Mouse (Mus musculus) neural tube, embryonic 10.5 days (tissue): ENCODE results near the gene Mgst2.

Experiments used
- DNase-seq: peaks from one replicate; pipeline ENCODE4 v3.0.0-alpha.2; 2017; ENCODE audit warnings: low spot score; ENCODE audit errors: extremely low spot score

Mgst2 gene

DNA sequence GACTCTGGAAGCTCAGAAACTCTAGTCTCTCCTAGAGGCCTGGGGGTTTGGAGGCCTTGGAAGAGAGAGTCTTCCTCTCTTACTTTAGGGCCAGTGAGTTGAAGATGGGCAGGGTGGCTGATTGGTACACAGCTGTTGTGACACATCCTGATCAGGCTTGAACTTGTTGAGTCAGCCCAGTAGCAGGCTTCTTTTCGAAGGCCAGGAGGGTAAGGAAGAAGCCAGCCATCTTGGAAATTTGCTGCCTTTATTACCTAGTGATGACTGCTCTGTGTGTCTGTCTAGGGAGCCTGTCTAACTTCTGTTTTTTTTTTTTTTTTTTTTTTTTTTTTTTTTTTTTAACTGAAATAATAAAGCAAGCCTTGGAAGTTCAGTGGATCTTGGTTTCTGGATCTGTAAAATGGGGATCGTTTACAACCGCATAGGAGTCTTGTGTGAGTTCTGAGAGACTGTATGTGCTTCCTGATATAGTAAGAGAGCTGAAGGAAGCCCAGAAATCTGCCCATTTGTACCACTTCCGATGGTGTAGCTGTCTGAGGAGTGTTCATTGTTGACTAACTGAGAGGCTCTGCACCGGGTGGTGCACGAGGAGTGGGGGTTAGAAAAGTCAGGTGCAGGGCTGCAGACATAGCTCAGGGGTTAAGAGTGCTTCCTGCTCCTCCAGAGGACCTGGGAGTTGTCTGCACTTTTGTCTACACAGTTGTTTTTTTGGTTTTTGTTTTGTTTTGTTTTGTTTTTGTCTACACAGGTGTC is 5.7 kb upstream of the Mgst2 start:
- no peak for DNase-seq

DNA sequence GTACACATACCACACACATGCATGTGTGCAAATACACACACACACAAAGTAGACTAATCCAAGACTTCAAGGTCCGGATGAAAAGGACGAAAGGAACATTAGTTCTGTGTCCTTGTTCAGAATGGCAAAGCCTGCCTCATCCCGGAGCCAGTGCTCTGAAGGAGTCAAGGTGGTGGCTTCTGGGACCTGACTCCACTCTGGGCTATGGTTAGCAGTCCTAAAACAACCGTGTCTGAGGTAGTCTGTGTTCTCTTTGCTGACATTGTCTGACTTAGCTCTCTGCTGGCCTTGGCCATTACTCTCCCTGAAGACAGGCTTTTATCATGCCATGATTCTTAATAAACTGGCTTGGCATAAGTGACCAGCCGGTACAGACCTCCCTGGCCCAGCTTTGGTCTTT is 745 bp upstream of the Mgst2 start:
- no peak for DNase-seq

DNA sequence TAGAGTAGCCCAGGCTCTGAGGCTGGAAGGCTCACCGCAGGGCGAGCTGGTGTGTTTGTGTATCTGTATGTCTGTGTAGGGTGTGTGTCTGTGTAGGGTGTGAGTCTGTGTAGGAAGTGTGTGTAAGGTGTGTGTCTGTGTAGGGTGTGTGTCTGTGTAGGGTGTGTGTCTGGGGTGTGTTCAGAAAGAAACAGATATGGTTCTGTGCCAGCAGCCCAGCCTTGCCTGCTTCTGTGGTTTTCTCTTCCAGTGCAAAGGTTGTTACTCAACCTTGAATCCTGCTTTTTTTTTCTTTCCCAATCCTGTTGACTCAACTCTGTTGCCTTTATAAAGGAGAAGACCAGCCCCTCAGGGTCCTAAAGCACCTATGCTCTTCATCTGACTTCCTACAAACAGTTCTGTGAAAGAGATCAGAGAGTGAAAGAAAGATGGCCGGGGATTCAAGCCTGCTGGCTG is 689 bp downstream of the Mgst2 start:
- no peak for DNase-seq

DNA sequence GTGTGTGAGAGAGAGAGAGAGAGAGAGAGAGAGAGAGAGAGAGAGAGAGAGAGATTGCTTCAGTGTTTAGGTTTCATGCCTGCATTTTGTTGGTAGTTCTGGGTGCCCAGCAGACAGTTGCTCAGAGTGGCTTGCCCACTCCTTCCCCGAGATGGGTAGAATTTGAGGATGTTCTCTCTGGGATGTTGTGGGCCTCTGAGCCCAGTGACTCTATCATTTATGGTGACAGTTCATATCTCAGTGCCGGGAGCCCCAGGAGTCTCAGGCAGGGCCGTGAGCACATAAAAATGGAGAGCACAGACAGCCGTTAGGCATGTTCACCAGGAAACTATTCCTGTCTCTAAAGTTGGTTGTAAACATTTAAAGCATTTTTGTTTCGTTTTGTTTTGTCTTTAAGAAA is 1.2 kb downstream of the Mgst2 start:
- DNase-seq, result no peak

DNA sequence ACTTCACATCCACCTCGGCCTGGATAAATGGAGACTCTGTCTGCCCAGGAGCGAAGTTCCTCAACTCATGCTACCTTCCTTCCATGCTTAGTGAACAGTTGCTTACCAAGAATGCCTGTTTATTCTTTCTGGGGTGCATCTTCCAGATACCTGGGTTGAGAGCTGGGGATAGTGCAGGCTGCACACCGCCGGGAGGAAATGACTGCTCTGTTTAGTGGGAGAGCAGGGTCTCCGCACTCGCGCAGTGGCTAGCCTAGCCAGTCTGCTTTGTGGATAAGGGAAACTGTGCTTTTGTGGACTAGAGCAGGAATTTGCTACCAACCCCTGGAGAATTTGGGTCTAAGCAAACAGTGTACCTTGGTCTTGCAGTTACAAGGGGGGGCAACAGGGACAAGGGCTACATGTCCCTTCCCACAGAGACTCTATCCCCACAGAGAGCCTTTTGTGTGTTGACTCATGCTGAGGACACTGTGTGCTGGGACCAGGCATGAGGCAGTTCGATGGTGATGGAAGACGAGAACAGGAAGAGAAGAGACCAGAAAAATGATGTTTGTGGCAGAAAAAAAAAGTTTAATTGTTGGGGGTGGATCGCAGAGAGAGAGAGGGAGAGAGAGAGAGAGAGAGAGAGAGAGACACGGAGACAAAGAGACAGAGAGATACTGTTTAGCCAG is 1.9 kb downstream of the Mgst2 start:
- DNase-seq, result no peak

DNA sequence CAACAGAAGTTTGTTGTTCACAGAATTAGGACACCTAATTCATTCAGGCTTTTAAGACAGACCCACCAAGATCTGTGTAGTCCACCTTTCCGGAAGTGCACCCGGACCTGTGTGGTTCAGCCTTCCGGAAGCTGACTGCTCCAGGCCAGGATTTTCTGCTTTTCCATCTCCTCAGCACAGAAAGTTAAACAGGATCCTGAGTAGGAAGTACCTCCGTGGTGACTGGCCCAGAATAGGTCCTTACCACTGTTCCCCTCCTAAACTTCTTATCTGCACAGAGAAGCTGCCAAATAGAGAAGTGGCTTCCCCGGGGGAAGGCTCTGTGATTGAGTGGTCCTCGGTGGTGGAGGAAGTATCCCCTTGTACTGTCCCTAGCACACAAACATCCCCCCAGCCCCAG is 2.4 kb downstream of the Mgst2 start:
- DNase-seq, result no peak

DNA sequence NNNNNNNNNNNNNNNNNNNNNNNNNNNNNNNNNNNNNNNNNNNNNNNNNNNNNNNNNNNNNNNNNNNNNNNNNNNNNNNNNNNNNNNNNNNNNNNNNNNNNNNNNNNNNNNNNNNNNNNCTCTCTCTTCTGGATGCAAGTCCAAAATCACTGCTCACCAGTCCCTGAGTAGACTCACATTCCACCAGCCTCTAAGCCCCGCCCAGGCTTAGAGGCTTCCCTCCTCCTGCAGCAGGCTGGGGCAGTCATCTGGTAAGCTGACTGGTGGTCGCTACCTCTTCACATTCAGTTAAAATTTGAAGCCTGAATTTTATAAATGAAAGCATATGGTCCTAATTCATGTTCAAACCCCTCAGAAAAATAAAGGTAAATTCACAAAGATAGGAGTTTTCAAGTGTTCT is 8.4 kb downstream of the Mgst2 start:
- no peak for DNase-seq

DNA sequence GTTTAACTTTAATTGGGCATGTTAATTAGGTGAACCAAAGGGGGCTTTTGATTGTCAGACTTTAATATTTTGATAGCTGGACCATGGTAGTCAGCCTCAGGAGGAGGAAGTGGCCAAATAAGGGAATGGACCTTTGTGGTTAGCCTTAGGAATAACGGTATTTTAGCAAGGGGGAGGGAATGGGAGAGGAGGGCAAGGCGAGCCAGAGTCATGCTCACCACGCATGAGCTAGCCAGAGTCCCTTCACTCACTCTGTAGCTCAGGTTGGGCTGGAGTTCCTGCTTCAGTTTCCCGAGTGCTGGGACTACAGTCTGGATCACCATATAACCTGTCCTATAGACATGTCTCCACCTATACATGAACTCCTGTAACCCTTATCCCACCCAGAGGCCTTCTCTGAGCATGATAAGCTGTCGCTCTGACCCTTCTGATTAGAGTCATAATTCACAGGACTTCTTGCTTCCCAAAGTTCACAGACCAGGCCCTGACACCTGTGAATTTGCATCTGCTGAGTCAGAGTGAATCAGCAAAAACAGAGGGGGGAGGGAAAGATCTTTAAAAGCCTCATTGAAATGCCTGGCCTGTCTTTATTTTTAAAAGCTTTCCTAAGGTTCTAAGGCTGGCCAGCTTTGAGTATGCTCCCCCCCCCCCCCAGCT is 10.4 kb downstream of the Mgst2 start:
- DNase-seq, result no peak

DNA sequence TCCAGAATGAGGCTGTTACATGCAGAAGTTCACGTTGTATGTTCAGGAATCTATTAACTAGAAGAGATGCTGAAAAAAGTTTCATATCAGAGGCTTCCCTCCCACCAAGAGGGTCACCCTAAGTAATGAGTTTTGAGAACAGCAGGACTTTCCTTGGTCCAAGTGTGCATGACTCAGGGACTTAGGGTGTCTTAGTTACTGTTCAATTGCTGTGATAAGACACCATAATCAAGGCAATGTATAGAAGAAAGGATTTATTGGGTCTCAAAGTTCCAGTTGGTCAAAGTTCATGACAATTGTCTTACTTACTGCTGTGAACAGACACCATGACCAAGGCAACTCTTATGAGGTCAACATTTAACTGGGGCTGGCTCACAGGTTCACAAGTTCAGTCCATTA is 10.9 kb downstream of the Mgst2 start:
- DNase-seq, result no peak

DNA sequence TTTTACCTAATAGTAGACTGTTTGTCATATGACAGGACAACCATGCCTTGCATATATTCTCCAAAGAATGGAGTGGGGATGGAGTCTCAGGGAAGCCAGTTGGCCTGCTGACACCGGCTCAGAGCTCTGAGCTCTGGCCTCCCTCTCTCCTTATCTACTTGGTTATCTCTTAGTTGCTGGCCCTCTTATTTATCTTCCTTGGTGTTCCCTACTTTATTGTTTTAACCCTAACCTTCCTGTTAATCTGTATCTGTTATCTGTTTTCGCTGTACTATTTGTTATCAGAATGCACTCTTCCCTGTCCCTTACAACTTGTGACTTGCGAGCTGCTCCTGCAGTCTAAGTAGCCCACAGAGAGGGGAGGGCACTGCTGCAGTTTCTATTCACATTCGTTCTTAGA is 12.5 kb downstream of the Mgst2 start:
- no peak for DNase-seq

DNA sequence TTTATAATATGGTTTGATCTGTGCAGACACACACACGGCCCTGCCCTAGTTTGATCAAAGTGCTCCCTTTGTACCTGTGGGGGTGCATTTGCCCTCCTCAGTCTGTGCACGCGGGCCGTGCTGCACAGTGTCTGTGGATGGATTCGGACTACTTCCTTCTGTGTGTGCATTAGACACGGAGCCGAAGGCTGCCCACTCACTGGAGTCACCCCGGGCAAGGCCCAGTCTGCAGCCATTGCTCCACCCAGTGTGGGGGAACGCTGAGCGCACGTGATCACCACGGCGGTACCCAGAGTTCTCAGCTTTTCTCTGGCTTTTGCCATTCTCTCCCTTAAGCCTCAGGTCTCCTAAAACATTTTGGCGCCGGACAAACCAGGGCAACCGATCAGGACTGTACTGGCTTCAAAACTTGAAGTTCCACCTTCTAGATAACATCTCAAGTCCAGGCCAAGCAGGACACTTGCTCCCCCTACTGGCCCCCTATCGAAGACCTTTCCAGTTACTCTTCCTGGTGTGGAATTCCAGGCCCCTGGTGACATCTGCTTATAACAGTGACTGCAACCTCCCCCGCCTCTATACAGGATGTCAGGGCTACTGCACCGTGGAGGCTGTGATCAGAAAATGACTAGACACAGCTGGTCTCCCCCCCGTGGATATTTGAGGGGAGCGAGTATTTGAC is 13.4 kb downstream of the Mgst2 start:
- DNase-seq, result peak; percentile 40

DNA sequence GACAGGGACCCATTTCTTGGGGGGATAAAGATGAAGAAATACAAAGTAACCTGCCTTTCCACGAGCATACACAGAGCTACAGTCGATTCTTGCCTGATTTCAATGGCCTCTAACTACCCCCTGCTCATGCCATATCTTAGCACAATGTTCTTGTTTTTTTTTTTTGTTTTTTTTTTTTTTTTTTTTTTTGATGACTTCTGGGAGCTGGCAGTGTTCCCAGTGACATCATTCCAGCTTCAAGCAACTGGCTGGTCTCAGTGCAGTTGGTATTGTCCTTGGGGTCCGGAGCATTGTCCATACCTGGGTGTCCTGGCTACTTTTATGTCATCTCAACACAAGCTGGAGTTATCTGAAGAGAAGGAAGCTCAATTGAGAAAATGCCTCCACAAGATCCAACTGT is 14.8 kb downstream of the Mgst2 start:
- no peak for DNase-seq

DNA sequence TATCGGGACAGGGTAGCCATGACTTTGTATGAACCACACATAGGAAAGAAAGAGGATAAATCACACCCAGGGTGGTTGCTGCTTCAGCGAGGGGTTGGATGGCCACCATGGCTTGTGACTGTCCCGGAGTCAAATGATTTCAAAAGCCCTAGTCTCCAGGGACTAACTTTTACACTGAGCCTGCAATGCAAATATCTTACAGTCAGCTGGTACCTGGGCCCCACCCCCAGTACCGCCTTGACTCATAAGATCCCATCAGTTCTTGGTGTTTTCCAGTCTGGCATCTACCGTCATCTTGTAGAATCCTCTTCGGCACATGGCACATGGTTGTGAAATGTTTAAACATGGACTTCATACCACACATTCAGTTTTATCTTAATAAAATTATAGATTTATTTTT is 25.4 kb downstream of the Mgst2 start:
- DNase-seq, result no peak

DNA sequence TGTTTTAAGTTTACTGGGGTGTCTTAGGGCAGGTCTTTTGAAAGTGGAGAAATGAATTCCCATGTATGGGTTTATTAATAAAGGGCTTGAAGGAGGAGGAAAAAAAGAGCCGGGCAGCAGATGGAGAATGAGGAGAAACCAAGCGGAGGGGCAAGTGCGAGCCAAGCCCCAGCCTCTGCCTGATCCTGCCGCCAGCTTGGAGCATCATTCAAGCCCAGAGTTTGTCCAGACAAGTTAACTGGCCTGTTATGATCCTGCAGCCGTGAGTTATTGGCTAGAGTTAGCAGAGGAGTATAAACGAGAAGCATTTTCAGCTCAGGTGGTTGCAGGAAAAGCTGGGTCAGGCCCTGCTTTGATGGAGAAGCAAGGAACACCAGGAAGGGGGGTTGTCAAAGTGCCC is 26.2 kb downstream of the Mgst2 start:
- DNase-seq, result no peak

DNA sequence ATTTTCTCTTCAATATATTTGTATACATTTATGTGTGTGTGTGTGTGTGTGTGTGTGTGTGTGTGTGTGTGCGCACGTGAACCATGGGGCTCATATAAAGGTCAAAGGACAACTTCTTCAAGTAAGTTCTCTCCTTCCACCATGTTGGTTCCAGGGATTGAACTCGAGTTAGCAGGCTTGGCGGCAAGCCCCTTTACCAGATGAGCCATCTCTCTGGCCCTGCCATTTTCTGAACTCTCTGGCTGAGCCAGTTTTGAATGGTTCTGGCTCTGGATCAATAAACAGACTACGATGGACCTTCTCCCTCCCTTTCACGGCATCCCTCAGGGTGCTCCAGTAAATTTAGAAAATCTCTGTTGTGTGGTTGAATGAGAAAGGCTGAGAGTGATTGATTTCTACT is 26.6 kb downstream of the Mgst2 start:
- no peak for DNase-seq

DNA sequence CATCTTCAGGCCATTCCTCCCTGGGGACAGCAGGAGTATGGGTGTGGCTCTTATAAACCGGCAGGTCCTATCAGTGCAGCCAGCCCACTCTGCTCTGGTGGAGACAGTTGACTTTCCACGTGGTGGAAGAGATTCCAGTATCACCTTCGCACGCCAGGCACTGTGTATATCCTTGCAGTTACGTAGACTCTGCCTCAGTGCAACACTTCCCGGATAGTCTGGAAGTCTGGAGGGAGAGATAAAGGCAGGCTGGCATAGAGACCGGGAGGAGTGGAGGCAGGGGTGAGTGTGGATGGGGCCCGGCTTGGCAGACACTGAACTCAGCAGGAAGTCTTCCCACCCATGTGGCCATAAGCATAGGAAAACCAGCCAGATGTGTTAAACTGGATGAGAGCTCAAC is 28.6 kb downstream of the Mgst2 start:
- DNase-seq, result no peak

DNA sequence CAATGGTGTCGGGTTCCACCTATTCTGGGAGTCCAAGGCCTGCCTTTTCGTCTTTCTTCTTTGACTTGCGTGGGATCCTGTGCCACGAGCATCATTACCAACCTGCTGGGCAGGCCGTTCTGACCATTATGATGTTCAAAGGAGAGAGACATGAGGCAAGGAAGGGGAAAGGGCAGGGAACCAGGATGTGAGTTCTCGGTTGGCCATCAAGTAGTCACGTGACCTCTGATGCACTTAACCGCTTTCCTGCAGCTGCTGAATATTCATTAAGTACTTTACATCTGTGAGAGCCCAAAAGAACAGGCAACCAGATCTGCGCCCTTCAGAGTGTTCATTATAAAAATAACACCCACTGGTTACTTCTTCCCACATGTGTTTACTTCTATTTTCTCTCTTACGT is 33.0 kb downstream of the Mgst2 start:
- DNase-seq, result no peak

DNA sequence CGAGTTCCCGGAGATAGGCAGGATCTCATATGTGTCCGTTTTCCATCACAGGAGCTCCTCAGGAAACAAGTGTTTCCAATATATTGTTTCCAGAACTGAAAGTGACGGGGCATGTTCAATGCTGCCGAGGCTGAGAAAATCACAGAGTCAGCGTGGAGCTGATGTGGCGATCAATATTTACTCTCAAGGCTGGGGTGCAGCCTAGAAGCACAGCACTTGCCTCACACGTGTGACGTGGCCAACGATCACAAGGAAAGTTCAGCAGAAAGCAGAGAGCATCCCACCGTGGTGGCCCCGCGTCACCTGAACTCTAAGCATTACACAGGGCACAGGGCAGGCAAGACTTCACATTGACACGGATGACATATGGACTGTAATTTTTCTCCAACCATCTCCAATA is 34.4 kb downstream of the Mgst2 start:
- DNase-seq, result no peak

DNA sequence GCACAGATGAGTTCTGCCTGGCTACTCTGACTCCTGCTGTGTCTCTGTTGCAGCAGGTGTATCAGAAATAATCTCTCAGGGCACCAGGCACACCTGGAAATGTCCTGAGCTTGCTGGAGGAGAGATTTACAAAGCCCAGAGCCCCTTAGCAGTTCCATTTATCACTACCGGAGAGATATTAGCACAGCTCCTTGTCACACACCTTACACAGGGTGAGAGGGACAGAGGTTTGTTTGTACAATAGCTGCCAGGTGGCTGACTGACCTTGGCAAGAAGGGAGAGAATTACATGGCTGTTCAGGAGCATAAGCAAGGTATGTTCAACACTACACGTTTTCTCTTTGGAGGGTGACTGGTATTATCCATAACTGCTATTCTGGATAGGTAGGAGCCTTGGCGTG is 35.6 kb downstream of the Mgst2 start:
- no peak for DNase-seq

DNA sequence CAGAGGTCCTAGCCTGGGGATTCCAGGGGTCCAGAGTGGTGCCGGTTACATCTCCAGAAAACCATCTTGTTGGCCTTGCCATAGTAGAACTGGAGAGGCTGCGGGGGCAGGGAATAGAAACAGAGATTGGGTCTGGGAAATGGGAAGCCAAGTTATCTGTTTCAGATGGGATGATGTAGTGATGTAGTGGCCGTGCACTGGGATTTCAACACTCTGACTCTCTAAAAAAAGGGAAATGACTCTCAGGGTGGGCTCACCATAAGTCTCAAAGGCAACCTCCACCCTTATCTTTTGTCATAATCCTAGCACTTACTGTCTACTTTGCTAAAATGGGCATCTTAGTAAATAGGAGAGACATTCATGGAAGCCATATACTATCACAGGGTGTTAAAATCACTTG is 37.8 kb downstream of the Mgst2 start:
- no peak for DNase-seq

DNA sequence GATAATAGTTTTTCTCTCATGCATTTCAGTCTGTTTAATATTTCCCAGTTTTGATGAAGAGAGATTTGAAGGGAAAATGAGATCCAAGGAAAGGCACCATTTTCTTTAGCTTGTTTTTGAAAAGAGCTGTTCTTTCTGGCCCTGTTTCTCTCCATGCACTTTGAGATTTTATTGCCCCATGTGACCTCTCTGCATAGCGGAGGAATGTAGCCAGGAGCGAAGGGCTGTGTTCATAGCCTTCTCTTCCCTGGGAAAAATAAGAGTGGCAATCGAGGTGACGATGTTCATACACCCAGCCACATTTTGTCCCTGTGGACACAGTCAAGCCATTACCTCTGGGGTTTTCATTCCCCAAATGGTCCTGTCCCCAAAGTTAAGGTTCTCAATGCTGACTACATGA is 40.0 kb downstream of the Mgst2 start:
- DNase-seq, result no peak

DNA sequence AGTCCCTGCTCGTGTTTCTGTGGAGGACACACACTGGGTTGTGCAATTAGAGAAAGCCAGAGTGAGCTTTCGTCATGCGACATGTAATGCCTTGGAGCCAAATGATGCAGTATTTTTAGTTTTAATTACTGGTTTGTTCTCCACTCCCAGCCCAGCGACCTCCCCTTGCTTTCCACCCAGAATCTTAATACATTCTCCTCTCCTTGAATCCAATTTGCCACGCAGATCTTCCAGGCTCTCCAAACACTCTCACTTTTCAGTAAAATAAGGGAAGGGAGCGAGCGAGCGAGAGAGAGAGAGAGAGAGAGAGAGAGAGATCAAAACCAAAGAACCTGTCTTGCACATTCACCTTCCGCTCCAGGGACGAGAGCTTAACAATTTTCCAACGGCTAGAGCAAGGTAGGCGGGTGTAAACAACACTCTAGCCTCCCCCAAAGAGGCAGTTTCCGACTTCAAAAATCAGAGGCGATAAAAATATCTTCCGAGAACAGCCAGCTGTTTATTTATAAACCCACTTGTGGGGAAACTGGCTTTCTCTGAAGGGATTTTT is 40.6 kb downstream of the Mgst2 start:
- DNase-seq, result peak; percentile 26
